Mouse (Mus musculus): ENCODE data around the gene Siglecf.
"Not testable (repeated sequence)": the region's sequence is repeated elsewhere in the genome, so short reads cannot be mapped to it uniquely, and the experiment has no call there.

Siglecf gene

DNA sequence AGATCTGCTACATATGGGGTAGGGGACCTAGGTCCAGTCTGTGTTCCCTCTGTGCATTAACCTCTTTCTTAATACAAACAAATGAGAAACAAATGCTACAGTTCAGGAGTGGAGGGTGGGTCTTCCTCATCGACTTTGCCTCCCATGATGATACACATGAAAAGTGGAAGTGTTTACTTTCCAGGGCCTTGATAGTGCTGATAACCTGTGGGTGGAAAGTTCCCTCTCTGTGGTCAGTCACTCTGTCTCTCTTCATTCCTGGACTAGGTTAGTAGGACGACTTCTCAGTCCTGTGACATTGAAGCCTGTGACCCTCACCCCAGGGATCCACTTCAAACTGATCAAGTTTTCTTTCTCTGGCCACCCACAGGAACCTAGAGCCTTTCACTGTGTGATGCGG, at the start of gene Siglecf:
Gene Siglecf, plus strand, starts transcription at position 188 of the 400 bp plus-strand sequence.
- no peak for DNase-seq (ENCODE audit: low read depth)

DNA sequence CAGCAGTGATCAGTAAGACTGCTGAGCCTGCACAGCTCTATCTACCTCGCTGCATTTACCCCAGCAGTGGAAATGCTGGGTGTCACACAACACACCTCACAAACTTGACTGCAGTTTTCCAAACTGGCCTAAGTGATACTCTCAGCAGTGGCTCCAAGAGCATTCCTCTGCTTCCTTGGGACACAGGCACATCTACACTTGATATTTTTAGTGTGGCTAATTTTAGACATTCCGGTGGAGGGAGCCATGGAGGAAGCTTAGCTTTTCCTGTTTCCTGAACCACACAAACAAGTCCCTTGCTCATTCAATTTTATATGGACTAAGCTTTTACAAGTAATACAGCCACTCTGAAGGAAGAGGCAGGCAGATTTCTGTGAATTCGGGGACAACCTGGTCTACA, 45.9 kb upstream of the Siglecf start:
- no peak for DNase-seq (ENCODE audit: low read depth)

DNA sequence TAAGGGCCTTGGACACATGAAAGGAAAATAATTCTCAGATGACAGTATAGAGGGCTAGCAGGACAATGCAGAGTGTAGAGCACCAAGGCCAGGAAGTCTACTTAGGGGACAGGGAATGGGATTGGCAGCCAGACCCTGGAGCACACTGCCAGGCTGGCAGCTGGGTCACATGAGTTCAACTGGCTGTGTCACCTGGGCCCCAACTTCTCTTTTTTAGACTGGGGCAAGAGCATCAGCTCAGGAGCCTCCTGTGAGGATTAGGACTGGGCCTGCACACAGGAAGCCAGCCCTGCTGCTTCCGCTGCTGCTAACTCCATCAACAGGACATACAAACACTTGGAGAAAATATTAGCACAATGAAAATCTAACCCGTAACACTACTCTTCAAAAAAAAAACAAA, 42.1 kb upstream of the Siglecf start:
- DNase-seq (ENCODE audit: low read depth), result no peak

DNA sequence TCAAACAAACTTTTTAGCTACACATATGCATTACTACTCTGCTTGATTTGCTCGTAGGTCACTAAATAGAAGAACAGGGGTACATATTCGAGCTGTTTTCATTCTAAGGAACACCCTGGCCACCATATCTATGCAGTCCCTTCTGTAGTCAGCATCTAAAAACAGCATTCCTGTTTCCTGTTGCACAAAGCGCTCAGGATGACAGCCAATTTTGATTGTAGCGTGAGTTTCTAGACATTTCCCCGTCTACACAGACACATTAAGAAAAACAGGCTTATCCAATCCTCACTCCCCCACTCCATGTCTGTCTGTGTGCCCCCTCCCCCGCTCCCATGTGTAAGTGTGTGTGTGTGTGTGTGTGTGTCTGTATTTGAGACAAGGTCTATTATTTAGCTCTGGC, 39.5 kb upstream of the Siglecf start:
- DNase-seq (ENCODE audit: low read depth), result peak; percentile 13

DNA sequence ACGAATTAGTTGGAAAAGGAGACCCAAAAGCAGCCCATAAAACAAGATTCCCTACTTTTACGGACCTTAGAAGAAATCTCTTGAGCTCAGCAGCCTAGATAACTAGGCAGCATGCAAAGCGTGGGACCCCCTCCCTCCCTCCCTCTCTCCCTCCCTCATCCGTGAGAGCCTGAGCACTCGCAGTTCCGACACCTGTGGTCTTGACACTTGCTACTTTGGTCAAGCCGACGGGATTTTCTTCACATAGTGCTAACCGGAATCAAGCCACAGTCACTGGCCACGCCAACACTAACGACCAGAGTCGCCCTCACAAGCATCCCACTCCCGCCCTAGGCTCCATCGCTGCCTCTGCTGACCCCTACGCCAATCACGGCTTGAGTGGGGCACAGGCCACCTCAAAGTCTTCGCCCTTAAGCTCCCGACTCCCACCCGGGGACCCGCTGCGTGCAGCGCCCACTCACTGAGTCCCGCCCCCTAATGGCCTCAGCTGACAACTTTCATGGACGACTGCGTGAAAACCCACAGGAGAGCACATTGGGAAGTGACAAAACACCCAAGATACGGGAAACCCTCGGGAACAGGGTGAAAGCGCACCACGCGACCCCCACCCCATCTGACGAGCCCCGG, 38.6 kb upstream of the Siglecf start:
- DNase-seq (ENCODE audit: low read depth), result no peak

DNA sequence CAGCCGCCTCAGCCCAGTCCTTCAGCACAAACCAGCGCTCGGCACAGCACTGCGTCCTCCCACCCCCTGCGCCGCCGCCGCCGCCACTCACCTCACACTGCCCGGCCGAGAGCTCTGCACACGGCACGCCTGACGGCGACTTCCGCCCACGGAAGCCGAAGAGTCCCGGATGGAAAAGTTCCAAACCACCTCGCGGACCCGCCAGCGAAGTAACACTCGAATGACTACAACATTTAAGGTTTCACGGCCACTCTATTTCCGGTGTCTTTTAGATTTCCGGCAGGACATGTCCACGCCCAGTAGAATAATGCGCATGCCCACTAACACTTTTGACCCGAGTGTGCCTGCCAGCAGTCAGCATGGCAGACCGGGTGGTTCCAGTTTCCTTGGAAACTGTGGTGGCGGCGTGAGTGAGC, 38.1 kb upstream of the Siglecf start, which contains the start of gene Zfp715:
Gene Zfp715, minus strand, starts transcription at position 282 of the 416 bp plus-strand sequence.
- DNase-seq (ENCODE audit: low read depth), result peak; percentile 94

DNA sequence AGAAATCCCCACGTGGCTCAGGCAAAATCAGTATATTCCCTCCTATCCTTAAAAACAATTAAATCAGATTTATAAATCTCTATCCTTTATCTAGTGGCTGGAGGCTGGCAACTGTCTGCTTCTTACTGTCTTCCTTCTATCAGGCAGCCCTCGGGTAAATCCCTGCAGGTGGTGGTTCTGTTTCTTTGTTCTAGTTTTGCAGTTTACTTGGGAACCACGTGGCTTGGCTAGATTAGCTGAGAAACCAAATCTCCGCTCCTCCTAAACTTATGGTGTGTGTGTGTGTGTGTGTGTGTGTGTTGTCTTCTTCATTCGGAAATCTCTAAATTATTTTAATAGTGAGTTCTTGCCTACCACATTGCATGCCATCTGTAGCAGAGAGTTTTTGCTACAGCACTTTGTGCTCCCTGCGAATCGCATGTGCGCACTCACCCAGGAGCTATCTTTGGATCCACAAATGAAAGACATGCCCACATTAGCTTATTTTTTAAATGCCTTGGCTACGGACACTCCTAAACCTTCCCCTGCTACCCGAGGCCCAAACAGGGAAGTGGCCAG, 24.8 kb upstream of the Siglecf start:
- no peak for DNase-seq (ENCODE audit: low read depth)

DNA sequence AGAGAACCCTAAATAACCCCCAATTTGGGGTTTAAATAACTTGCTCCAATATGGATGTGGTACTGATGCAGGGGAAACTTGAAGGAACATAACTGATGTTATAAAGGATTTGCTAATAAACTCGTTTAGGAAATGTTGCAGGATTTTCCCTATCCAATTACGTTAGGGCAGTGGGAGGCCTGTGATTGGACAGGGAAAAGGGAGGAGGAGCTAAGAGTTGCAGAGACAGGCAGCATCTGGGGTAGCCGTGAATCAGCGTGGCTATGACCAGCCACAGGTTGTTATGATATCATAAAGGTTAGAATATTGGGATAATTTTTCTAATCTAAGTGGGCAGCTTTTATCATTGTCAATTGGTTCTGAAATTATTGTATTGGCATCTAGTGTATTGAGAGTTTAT, 23.0 kb upstream of the Siglecf start:
- DNase-seq (ENCODE audit: low read depth), result no peak

DNA sequence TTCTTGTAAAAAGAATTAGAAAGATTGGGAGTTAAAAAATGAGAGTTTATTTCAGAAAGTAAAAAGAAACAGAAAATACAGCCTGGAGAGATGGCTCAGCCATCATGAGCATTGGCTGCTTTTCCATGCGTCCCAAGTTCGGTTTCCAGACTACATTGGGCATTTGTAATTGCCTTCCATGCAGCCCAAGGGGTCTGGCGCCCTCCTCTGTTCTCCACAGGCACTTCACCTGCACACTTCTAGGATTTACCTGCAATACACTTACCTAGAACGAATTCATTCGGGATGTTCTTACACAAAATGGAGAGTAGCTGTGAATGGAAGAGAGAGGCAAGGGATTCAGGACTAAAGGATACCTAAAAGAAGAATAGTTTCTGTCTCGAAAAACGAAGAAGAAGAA, 17.9 kb upstream of the Siglecf start:
- DNase-seq (ENCODE audit: low read depth), result peak; percentile 7

DNA sequence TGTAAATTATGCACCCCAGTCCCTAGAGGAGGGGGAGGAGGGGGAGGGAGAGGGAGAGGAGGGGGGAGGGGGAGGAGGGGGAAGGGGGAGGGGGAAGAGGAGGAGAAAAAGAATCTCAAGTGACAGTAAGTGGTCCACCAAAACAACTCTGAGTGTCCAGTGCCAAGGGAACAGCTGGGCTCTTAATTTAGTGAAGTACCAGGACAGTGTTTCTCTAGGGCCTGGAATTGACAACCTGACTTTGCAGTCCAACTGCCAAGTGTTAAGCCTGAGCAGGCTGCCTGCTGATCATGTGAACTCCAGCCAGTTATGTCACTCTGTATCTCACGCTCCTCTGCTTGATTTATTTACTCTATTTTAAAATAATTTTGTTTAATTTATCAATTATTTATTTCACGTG, 17.2 kb upstream of the Siglecf start:
- no peak for DNase-seq (ENCODE audit: low read depth)

DNA sequence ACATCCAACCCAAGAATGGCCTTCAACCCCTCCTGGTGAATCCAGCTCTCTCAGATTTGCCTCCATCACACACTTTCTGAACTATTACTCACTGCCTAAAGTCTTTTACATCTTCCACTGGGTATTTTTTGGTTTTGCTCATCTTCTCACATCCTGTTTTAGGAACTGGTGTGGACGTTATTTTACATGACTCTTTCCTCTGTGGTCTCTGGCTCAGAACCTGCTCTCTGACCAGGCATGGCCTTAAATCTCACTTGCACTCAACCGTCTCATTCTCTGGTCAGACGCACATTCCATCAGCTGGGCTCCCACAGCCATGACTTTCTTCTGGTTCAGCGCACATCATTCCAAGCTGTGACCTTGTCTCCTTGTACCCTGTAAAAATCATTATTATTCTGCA, 10.4 kb upstream of the Siglecf start:
- no peak for DNase-seq (ENCODE audit: low read depth)

DNA sequence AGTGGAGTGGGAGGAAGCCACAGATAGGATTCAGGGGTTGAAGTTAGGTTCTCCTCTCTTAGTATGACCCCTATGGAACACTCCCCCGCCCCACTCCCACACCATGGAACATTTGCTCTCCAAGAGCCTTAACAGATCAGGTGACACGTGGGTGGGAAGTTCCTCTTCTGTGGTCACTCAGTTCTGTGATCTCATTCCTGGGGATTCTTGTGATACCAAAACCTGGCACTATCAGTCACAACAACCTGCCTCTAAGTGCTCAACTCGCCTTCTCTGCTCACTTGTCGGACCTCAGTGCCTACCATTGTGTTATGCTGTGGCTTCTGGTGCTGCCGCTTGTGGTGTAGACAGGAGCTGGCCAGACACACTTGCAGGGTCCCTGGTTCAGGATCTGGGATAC, 8.0 kb upstream of the Siglecf start:
- DNase-seq (ENCODE audit: low read depth), result no peak

DNA sequence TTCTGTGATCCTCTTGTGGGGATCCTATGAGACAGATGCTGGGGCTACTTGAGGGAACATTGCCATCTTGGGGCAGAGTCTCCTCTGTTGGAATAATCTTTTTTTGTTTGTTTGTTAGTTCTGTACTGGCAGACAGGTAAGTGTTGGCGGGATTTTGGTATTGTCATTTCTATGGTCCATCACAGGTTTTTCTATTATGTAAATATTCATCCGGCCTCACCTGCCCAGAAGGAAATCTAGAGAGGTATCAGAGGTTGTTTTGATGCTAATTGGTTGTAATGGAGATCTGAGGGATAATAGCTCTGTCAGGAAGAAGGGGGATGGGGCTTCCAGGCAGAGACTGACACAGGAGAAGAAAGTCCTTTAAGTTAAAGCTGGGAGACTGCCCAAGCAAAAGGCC, 7.1 kb upstream of the Siglecf start:
- no peak for DNase-seq (ENCODE audit: low read depth)

DNA sequence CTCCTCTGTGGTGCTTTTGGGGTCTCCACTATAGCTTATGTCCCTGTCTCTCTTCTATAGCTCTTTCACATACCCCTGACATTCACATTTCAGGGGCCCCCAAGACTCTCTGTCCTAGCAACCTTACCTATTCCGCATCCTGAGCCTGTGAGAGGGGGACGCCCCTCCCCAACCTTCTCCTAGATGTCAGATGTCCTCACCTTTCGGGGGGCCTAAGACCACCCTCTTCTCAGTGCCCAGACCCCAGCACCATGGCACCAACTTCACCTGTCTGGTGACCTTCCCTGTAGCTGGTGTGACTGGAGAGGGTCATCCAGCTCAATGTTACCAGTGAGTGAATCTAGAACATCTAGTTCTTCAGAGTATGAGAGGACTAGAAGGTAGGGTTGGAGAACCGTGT, 6.7 kb upstream of the Siglecf start:
- DNase-seq (ENCODE audit: low read depth), result no peak

DNA sequence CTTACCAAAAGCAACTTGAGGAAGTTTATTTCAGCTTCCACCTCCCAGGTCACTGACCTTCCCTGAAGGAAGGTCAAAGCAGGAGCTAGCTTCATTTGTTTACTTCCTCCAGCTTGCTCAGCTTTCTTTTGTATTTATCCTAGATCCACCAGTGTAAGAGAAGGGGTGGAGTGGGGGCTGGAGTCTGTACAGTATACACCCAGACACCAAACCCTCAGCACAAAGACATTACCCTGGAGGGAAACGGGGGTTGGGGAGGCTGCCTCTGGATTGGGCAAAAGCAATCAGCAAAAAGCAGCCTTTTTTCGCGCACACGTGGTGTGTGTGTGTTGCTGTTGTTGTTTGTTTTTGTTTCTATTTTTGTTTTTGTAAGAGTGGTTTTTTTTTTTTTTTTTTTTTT, 5.0 kb upstream of the Siglecf start:
- DNase-seq (ENCODE audit: low read depth), result no peak

DNA sequence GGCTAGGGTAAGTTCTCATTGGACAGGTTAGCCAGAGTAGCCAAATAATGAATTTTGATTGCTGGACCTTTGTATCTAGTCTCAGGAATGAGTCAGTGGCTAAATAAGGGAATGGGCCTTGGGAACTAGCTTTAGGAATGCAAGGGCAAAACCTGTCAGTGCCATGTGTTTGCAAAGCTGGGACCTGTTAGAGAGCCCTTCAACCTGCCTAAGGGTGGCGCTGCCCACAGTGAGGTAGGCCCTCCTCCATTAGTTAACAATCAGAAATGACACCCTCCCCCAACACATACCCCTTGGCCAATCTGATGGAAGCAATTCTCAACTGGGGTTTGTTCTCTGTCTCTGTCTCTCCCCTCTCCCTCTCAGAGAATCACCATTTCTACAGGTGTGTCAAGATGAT, 4.6 kb upstream of the Siglecf start:
- DNase-seq (ENCODE audit: low read depth), result no peak

DNA sequence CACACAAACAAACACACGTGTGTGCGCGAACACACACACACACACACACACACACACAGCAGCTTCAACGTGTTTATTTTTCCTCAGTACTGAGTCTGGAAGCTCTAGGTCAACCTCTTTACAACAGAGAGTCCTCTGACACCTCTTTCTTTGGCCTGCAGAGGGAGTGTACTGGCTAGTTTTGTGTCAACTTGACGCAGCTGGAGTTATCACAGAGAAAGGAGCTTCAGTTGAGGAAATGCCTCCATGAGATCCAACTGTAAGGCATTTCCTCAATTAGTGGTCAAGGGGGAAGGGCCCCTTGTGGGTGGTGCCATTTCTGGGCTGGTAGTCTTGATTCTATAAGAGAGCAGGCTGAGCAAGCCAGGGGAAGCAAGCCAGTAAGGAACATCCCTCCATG, 1.5 kb upstream of the Siglecf start:
- not testable (repeated sequence) for DNase-seq (ENCODE audit: low read depth)

DNA sequence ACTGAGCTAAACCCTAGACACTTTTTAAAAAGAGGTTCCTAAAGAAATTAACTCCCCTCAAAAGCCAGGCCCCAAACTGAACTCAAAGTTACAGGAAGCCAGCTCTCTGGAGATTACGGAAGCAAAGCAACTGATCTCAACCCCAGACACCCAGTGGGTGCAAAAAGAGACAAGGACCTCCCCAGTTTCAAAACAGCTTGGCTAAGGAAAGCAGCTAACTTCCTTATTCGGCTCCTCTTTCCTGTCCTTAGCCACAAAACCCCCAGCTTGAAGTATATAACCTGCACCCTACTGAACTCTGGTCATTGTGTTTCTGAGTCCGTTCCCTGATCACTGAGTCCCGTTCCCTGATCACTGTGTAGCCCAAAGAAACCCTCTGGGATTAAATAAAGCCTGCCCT, 2.0 kb downstream of the Siglecf start:
- DNase-seq (ENCODE audit: low read depth), result no peak

DNA sequence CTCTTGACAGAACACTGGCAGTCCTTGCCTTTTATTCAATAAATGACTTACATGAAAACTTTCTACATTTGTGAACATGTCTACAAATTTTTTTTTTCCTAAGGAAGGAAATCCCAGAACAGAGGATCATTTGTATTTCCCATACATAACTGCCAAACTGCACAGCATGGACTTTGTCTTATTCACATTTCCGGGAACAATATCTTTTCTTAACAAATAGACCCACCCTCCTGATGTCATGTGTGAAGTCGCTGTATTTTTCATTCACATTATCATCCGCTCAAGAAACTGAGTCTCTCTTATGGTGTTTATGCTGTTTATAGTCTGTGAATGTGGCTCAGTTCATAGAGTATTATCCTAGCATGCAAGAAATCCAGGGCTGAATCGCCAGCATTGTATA, 2.6 kb downstream of the Siglecf start:
- no peak for DNase-seq (ENCODE audit: low read depth)

DNA sequence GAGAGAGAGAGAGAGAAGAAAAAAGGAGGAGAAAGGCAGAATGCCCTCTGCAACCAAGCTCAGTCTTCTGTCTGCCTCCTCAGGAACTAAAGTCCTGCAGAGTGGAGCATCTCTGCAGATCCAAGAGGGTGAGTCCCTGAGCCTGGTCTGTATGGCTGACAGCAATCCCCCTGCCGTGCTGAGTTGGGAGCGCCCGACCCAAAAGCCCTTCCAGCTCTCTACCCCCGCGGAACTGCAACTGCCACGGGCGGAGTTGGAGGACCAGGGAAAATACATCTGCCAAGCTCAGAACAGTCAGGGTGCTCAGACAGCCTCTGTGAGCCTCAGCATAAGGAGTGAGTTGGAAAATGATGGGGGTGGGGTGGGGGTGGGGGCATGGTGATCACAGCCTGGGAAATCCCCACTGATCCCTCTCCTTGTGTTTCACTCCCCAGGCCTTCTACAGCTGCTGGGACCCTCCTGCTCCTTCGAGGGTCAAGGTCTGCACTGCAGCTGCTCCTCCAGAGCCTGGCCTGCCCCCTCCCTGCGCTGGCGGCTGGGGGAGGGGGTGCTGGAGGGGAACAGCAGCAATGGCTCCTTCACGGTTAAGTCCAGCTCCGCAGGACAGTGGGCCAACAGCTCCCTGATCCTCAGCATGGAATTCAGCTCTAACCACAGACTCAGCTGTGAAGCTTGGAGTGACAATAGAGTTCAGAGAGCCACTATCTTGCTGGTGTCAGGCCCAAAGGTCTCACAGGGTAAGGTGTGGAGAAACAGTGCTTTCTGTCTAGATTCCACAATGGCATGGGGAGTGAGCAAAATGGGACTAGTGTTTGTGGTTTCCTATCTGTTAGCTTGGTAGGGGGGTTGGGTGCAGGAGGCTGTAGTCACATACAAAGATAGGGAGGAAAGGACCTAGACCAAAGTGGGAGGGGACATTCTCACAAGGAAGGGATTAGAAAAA, 4.0 kb downstream of the Siglecf start:
- DNase-seq (ENCODE audit: low read depth), result no peak

DNA sequence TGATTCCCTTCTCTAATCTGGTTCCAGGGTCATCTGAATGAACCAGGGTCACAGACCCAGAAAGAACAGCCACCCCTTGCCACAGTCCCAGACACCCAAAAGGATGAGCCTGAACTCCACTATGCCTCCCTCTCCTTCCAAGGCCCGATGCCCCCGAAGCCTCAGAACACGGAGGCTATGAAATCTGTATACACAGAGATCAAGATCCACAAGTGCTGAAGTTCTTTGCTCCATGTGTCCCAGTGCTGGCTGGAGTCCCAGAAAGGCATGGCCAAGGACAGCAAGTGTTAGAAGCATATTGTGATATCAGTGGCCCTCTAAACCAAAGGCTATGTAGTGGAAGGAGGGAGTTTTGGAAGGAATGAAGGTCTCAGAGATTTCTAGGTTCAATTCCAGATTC, 7.4 kb downstream of the Siglecf start:
- DNase-seq (ENCODE audit: low read depth), result no peak

DNA sequence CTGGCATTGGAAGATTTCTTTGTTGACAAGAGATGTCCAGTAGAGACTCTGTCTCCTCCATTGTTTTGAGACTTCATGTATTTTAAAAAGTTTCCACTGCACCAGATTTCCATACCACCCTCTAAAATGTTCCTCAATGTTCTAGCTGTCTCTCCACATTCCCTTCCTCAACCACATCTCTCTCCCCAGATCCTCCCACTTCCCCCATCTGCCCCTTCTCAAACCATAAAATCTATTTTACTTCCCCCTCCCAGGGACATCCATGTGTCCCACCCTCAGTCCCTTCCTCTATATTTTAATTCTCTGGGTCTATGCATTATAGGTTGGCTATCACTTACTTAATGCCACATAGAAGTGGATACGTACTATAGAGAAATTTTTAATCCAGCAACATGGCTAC, 10.3 kb downstream of the Siglecf start:
- DNase-seq (ENCODE audit: low read depth), result no peak

DNA sequence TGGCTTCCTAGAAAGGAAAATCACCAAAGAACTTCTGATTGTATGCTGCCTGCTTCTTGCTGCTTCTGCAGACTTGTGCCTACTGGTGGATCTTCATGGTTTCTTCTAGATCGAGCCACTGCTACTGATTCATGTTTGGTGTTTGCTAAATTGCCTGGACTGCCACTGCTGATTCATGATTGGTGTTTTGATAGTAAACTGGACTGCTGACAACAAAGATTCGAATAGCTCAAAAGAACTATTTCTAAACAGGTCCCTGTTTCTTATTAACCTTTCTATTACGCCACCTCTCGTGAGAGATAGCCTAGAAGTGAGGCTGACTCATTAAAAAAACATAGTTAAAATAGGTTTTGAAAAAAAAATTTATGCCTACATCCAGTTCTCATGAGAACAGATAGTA, 10.9 kb downstream of the Siglecf start:
- DNase-seq (ENCODE audit: low read depth), result no peak
